Mouse (Mus musculus) embryonic facial prominence, embryonic 10.5 days (tissue): ENCODE results near the gene Prkaca. TPM values are rescaled to one million over a fixed set of nuclear protein-coding genes. Genes with fewer than 3 reads are reported as not detected.

ENCODE experiments used
- DNase-seq: peaks from one replicate; pipeline ENCODE4 v3.0.0-alpha.2; 2017; ENCODE audit warnings: low spot score
- H3K27ac ChIP-seq: fragments of 300-500 bp; sonication (generic); replicated peaks from 2 replicates; pipeline ENCODE4 v1.5.1; 2016; ENCODE audit warnings: mild to moderate bottlenecking
- H3K27me3 ChIP-seq: fragments of 300-500 bp; sonication (generic); replicated peaks from 2 replicates; pipeline ENCODE4 v1.6.1; 2016; ENCODE audit warnings: low read depth, mild to moderate bottlenecking; ENCODE audit not compliant: poor library complexity, severe bottlenecking
- H3K36me3 ChIP-seq: fragments of 300-500 bp; sonication (generic); replicated peaks from 2 replicates; pipeline ENCODE4 v1.6.1; 2016; ENCODE audit warnings: mild to moderate bottlenecking, moderate library complexity
- H3K4me1 ChIP-seq: fragments of 300-500 bp; sonication (generic); 2 replicates; pipeline ENCODE4 v1.6.1; 2016
- H3K4me3 ChIP-seq: fragments of 300-500 bp; sonication (generic); 2 replicates; pipeline ENCODE4 v1.5.1; 2016; ENCODE audit warnings: mild to moderate bottlenecking, moderate library complexity
- H3K9me3 ChIP-seq: fragments of 300-500 bp; sonication (generic); 2 replicates; pipeline ENCODE4 v1.6.1; 2016; ENCODE audit warnings: mild to moderate bottlenecking
- WGBS: fragments of 180-500 bp; shearing (Covaris S2); methylation state at CpG from one replicate; pipeline ENCODE4 v1.1.7; 2016; 5-methylcytosine and 5-hydroxymethylcytosine counted together
- polyA plus RNA-seq: library from polyadenylated mRNA; unstranded; fragments of >200 nt; fragmentation: Nextera tagmentation; extraction: Ambion mirVana; gene quantifications from 2 replicates; pipeline ENCODE4 v1.2.1, GENCODE M21; 2016

The Prkaca gene
- polyA plus RNA-seq, 1 experiment from 2014 or later = 153 TPM

- peak within 1 kb of the TSS; percentile 86 for H3K4me3 ChIP-seq
- no peaks in the 10 kb centered on the region for H3K27me3 ChIP-seq
- peaks cover 23% of the 10 kb centered on the region for H3K4me1 ChIP-seq
- peak within 1 kb of the TSS; percentile 81 for H3K27ac ChIP-seq
- DNase-seq = peak; percentile 100
- under 1% methylated on average over 75 of the region's 75 CpGs for WGBS
- peaks cover 18% of the 10 kb centered on the region for H3K36me3 ChIP-seq
- H3K9me3 ChIP-seq = no peaks in the 10 kb centered on the region
Observed at GRCm38 (mm10) chr8:83955106-83955957, 17.5 kb upstream of the Prkaca start, which contains the start of the genes Gm10644 and Asf1b. Gm10644 (minus strand) TSS chr8:83955205. Asf1b (plus strand) TSS chr8:83955507.

DNA sequence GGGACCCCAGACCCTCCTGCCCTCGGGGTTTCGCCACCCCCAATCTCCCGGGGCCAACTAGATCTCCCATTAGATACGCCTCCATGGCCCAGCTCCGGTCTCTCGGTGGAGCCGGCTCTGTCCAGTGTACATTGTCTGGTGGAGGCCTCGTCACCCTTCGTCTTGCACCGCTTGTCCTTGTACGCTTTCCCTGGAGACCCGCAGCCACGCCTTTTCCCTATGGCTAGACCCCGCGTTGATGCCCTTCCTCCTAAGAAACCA, 16.9 kb upstream of the Prkaca start:
- 2% methylated on average over 15 of the region's 15 CpGs for WGBS
- H3K9me3 ChIP-seq = no peaks in the 10 kb centered on the region
- H3K4me1 ChIP-seq = peaks cover 23% of the 10 kb centered on the region
- H3K36me3 ChIP-seq = peaks cover 19% of the 10 kb centered on the region
- H3K4me3 ChIP-seq = peak overlapping the region; percentile 86
- H3K27ac ChIP-seq = peak overlapping the region; percentile 81
- H3K27me3 ChIP-seq = no peaks in the 10 kb centered on the region
- no peak for DNase-seq

DNA sequence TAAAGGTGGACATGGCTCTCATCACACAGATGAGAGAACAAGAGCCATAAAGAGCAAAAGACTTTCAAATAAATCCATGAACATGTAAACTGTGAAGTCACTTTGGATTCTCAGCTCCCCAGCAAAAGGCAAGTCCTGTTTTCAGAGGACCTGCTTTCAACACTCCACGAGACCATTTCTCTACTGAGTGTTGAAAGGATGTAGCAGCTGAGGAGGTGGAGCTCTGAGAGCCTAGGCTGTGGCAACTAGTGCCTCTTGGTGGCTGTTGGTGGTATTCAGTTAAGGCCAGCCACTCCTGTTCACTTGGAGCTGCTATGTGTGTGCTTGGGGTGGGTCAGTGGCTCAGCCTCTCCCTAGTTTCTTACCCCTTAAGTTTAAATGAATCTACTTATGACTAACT, 16.0 kb upstream of the Prkaca start:
- no peaks in the 10 kb centered on the region for H3K9me3 ChIP-seq
- H3K4me3 ChIP-seq = peak overlapping the region; percentile 86
- peaks cover 23% of the 10 kb centered on the region for H3K4me1 ChIP-seq
- H3K27me3 ChIP-seq = no peaks in the 10 kb centered on the region
- H3K36me3 ChIP-seq = peaks cover 19% of the 10 kb centered on the region
- 35% methylated on average over 1 of the region's 1 CpGs for WGBS
- H3K27ac ChIP-seq = no peak overlapping the region
- no peak for DNase-seq

DNA sequence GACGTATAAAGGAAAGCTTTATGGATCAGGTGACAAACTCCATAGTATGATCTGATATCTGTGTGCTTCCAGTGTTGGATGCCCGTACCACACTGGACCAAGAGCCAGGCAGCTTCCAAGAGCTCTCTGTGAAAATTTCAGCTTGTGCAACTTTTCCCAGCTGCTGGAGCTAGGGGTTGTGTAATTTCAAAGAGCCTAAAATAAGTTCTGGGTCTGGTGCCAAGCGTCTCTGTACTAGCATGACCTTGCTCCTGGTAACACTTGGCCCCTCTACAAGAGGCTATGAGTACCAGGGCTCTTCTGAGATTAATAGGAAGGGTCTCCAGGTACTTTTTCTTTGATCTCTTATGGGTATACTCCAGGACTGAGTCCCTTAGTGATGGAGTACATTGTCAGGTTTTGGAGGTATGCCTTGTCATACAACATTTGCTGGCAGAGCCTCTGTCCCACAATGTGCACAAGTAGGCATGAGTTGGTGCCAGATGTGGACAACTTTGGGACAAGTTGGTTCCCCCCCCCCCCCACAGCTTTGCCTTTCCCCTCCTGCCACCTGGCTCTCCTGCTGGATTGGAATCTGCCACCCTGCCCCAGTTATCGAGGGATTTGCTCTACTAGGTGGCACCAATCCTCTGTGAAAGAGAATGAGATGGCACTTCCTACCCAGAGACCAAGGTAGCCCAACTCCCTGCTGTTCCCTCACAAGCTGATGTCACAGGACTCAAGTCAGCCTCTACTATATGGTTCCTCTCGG, 8.6 kb upstream of the Prkaca start:
- DNase-seq = no peak
- H3K36me3 ChIP-seq = peaks cover 67% of the 10 kb centered on the region
- 92% methylated on average over 5 of the region's 5 CpGs for WGBS

GRCm38 (mm10) chr8:83967701-83968100, 5.1 kb upstream of the Prkaca start:
- Histone ChIP-seq H3K36me3 (peaks cover 71% of the 10 kb centered on the region), H3K27ac (no peak overlapping the region), H3K9me3 (no peaks in the 10 kb centered on the region), H3K4me1 (peaks cover 13% of the 10 kb centered on the region), H3K4me3 (no peak overlapping the region), H3K27me3 (no peaks in the 10 kb centered on the region)
- no peak for DNase-seq
- WGBS = 94% methylated on average over 7 of the region's 7 CpGs

More for the DNA sequence above, 8.6 kb upstream of the Prkaca start:
- no peak overlapping the region for H3K27ac ChIP-seq
- H3K4me3 ChIP-seq = no peak overlapping the region
- H3K27me3 ChIP-seq = no peaks in the 10 kb centered on the region
- H3K9me3 ChIP-seq = no peaks in the 10 kb centered on the region
- no peaks in the 10 kb centered on the region for H3K4me1 ChIP-seq

GRCm38 (mm10) chr8:83971121-83971520, 1.7 kb upstream of the Prkaca start:
- WGBS = 87% methylated on average over 4 of the region's 4 CpGs
- no peak overlapping the region for H3K4me3 ChIP-seq
- no peaks in the 10 kb centered on the region for H3K27me3 ChIP-seq
- no peak for DNase-seq
- H3K27ac ChIP-seq = no peak overlapping the region
- no peaks in the 10 kb centered on the region for H3K9me3 ChIP-seq
- peaks cover 30% of the 10 kb centered on the region for H3K4me1 ChIP-seq
- H3K36me3 ChIP-seq = peaks cover 50% of the 10 kb centered on the region

GRCm38 (mm10) chr8:83971661-83972060, 1.1 kb upstream of the Prkaca start:
- 74% methylated on average over 6 of the region's 6 CpGs for WGBS

DNA sequence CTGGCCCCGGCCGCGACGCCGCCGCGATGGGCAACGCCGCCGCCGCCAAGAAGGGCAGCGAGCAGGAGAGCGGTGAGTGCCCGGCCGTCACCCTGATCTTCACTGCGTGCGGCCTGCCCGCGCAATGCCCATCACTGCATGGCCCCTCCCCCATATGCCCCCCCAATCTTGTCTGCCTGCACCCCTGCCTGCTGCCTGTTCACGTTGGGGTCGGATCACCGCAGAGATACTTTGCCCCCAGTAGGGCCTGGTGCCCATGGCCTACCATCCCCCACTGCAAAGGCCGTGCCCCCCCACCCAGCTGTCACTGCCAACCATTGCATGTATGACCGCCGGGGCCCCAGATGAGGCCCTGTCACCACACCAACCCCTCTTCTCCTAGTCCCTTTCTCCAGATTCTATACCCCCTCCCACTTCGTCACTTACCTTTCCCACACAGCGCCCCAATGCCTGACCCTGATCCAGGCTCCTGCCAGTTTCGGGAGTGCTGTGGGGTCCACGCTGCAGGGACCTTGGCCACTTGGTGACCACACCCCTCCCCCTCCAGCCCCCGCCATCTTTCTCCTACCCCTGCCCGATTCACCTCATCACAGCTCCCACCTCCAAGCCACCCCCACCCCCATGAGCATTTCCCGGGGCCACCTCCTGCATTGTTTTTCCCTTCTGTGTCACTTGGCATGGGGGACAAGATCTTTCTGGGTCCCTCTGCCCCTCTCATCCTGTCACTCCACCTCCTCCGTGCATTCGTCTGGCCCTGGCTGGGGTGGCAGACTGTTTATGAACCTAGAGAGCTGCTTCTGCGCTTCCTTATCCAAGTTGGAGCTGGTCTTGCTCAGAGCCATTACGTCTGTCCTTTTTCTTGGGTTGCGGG, 603 bp downstream of the Prkaca start:
- Histone ChIP-seq H3K36me3 (peaks cover 37% of the 10 kb centered on the region), H3K27ac (peak overlapping the region; percentile 91), H3K4me3 (peak overlapping the region; percentile 87), H3K4me1 (peaks cover 51% of the 10 kb centered on the region), H3K27me3 (no peaks in the 10 kb centered on the region), H3K9me3 (no peaks in the 10 kb centered on the region)
- DNase-seq = no peak
- 4% methylated on average over 37 of the region's 37 CpGs for WGBS

More at GRCm38 (mm10) chr8:83971661-83972060, 1.1 kb upstream of the Prkaca start:
- Histone ChIP-seq H3K4me3 (peak overlapping the region; percentile 87), H3K36me3 (peaks cover 45% of the 10 kb centered on the region), H3K27ac (peak overlapping the region; percentile 19; the same call in 1 of the 2 replicates), H3K4me1 (peaks cover 33% of the 10 kb centered on the region), H3K27me3 (no peaks in the 10 kb centered on the region), H3K9me3 (no peaks in the 10 kb centered on the region)
- no peak for DNase-seq

- WGBS = 85% methylated on average over 4 of the region's 4 CpGs
- Histone ChIP-seq H3K27ac (peak overlapping the region; percentile 19; the same call in 1 of the 2 replicates), H3K4me1 (peaks cover 52% of the 10 kb centered on the region), H3K4me3 (peak overlapping the region; percentile 87; the same call in 1 of the 2 replicates), H3K9me3 (no peaks in the 10 kb centered on the region), H3K36me3 (peaks cover 37% of the 10 kb centered on the region), H3K27me3 (no peaks in the 10 kb centered on the region)
- no peak for DNase-seq
Observed at GRCm38 (mm10) chr8:83974521-83974920, 1.7 kb downstream of the Prkaca start.

DNA sequence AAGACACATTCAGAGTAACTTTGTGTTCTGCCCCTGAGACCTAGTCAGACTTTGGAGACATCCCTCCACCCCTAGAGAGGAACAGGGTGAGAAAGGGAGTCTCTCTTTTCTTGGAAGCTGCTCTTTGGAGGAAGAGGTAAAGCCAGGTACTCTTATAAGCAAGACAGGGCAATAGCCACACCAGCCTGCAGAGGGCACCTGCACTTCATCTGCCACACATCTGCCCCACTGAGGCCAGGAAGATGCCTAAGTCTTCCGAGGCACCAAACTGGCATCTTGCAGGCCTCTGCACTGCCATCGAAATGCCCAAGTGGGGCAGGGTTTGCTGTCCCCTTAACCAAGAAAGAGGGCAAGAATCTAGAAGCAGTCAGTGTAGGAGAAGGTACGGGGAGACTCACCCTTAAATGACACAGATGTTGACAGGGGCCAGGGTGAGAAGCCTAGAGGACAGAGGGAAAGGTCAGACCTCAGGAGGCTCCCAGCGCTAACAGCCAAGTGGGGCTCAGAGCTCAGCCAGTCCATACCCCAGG, 3.4 kb downstream of the Prkaca start:
- no peak for DNase-seq
- 83% methylated on average over 4 of the region's 4 CpGs for WGBS
- no peaks in the 10 kb centered on the region for H3K9me3 ChIP-seq
- peaks cover 52% of the 10 kb centered on the region for H3K4me1 ChIP-seq
- no peaks in the 10 kb centered on the region for H3K27me3 ChIP-seq
- peaks cover 41% of the 10 kb centered on the region for H3K36me3 ChIP-seq
- no peak overlapping the region for H3K4me3 ChIP-seq
- H3K27ac ChIP-seq = no peak overlapping the region

- peaks cover 48% of the 10 kb centered on the region for H3K36me3 ChIP-seq
- peak overlapping the region; percentile 41; the same call in 1 of the 2 replicates for H3K27ac ChIP-seq
- H3K4me1 ChIP-seq = peaks cover 46% of the 10 kb centered on the region
- H3K4me3 ChIP-seq = 0 out of 2 replicates have a peak overlapping the region, but pooled peaks have one; percentile 1
- DNase-seq = no peak
- no peaks in the 10 kb centered on the region for H3K27me3 ChIP-seq
- WGBS = 90% methylated on average over 5 of the region's 5 CpGs
- H3K9me3 ChIP-seq = no peaks in the 10 kb centered on the region
Observed at GRCm38 (mm10) chr8:83976779-83977350, 4.1 kb downstream of the Prkaca start.
